Mouse (Mus musculus) gastrocnemius, postnatal 4 days (tissue): Measurements from ENCODE around the gene Iqcc. TPM values are rescaled to one million over a fixed set of nuclear protein-coding genes. Genes with fewer than 3 reads are reported as not detected.

Source experiments
- DNase-seq, 2 experiments: peaks; one replicate each; pipeline ENCODE4 v3.0.0; 2021 to 2022; ENCODE audit warnings: low spot score in 2 of 2, mixed read lengths in 2 of 2
- long read RNA-seq, 2 experiments: library from polyadenylated mRNA; stranded (forward); transcript quantifications; one replicate each; pipeline ENCODE4 v2.0.0; 2021
- total RNA-seq, 2 experiments: library from RNA; stranded (reverse); gene quantifications; 2 replicates each; pipeline ENCODE4 v1.2.3; 2021

The Iqcc gene
- total RNA-seq: 10 to 100 TPM; 13.2 to 13.6 TPM
- long read RNA-seq, experiment 1, partial matches to known transcripts: 0 of 5 reads
- long read RNA-seq, experiment 1, other reads (novel, unspliced or antisense): 4 of 5 reads
- long read RNA-seq, experiment 2, partial matches to known transcripts: 0 of 5 reads
- long read RNA-seq, experiment 2, other reads (novel, unspliced or antisense): 4 of 5 reads

DNA sequence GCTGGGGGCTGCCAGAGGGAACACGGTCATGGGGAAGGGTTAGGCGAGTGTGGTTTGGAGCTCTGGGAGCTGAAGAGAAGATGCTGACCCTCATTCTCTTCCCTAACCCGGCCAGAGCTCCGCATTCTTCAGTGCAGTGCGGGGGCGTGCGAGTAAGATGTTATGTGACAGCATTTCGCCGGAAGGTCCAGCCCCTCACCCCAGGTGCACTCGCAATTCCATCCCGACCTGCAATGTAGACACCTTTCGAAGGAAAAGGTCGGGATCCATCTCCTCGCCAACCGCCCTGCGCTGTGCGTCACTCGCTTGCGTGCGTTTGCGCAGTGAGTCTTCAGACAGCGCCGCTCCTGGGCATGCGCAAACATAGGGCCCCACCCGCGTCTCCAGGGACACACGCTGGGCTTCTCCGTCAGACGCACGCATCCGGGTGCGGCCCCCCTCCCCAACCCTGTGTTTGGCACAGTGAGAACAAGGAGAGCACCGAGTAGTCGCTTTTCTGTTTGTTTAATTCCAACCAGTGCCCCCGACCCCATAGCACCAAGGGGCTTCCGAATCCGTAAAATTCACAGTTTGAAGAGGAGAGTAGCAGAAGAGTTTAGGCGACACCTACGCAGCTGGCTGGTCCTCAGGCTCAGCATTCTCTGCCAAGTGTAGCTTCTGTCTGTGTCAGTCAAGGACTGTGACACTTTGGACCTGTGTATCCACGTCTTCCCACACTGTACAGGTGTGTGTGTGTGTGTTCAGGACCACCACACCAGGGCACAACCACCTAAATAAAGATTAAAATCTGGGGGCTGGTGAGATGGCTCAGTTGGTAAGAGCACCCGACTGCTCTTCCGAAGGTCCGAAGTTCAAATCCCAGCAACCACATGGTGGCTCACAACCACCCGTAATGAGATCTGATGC is at the start of gene Iqcc:
Iqcc (minus strand) TSS at position 314 of the 906 bp plus-strand sequence.
- DNase-seq: peak; percentile 92 to 96

DNA sequence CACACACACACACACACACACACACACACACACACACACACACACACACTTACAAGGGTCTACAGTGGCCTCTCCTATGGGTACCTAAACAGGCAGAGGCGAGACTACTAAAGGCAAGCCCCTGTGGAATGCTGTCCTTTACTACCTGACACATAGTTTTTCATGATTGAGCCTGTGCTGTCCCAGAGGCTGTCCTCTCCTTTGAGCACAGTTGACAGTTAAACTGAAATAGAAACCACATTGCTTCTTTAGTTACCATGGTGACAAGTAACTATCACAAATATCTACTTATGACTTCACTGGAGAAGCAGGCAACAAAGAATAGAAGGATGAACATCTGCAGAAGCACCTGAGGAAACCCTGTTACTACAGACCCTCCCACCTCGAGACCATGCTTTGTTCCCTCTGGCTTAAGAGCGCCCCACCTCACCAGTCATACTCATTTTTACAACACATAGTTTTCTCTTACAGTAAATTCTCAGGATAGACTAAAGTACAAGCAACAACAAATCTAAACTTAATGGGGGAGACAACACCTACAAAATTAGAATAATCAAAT is 43.4 kb upstream of the Iqcc start:
- no peak for DNase-seq

DNA sequence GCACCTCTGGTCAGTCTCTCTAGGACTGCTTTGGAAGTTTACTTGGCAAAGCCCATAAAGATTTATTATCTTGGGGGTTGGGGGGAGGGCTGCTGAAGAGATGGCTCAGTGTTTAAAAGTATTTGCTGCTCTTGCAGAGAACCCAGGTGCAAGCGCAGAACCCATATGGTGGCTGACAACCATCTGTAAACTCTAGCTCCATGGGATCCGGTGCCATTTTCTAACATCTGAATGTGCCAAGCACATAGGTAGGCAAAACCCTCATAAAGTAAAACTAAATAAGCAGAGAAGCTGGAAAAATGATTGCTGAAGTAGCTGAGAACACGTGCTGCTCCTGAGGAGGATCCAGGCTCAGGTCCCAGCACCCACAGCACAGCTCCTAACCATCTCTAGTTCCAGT is 42.7 kb upstream of the Iqcc start:
- DNase-seq: no peak

DNA sequence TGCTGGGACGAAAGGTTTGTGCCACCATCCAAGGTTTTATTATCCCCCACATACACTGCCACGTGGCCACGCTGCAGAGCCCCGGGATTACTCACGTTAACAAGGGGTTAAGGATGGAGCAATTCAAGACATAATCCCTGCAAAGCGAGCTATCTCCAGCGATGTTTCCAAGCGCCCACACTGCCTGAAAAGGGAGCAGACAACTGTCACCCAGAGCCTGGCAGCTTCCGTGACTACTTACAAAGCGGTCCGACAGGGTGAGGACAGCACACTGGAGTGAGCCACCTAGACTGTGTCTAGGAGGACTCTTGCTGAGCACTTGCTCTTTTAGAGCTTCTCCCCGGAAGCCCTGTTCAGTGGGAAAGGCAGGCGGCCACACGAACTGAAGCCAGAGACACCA is 35.9 kb upstream of the Iqcc start:
- no peak for DNase-seq

DNA sequence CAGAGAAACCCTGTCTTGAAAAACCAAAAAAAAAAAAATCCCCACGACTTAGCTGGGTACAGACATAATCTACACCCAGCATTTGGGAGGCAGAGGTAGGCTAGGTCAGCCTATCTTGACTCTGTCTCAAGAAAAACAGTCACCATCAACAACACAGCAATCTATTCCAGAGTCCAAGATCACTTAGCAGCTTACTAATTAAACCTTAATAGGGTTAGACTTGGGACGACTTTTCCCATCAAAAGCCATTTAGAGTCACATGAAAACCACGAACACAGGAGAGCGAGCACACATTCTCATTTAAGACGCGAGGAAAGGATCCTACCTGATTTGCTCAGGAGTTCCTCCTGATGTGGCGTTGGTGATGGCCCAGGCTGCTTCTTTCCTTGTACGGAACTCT is 31.5 kb upstream of the Iqcc start:
- no peak for DNase-seq

- DNase-seq: no peak
Measured at GRCm38 (mm10) chr4:129648656-129649055, 29.8 kb upstream of the Iqcc start.

GRCm38 (mm10) chr4:129645204-129645603 is 26.3 kb upstream of the Iqcc start:
- no peak for DNase-seq

DNA sequence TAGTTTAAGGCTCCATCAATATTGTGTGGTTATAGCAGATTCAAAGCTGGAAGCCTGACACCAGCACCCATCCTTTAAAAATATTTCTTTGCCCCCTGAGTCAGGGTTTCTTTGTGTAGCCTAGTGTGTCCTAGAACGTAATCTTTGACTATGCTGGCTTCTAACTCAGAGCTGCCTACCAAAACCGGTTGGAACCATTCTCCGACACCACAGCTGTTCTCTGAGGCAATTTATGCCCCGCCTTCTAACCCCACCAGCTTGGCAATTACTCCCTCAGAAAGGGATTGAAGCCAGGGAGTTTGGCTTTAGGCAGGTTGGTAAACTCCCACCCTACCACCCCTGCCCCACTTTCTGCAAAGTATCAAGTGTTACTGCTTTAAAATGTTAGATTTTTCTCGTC is 22.9 kb upstream of the Iqcc start:
- DNase-seq: no peak

GRCm38 (mm10) chr4:129640638-129641467 is 22.0 kb upstream of the Iqcc start, which contains the start of gene Txlna:
Gene Txlna, minus strand, starts transcription at chr4:129641065.
- peak; percentile 92 to 97 for DNase-seq

GRCm38 (mm10) chr4:129640101-129640637 is 21.3 kb upstream of the Iqcc start:
- DNase-seq: peak; percentile 45 to 49

DNA sequence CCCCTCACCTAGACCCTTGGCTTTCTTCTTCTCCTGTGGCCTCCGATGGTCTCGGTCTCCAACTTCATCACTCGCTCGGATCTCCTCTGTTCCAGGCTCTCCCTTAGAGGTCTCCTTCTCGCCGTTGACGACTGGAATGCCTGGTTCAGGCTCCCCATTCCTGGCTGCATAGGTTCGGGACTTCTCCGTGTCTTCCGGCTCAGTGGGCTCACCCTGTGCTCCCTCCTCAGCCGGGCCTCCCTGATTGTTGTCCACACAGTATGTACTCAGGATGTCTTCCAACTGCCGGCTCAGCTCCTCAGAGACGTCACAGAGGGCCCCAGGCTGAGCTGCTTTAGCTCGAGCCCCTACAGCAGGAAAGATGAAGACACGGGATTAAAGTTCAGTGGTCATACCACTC is 20.3 kb upstream of the Iqcc start:
- DNase-seq: no peak

DNA sequence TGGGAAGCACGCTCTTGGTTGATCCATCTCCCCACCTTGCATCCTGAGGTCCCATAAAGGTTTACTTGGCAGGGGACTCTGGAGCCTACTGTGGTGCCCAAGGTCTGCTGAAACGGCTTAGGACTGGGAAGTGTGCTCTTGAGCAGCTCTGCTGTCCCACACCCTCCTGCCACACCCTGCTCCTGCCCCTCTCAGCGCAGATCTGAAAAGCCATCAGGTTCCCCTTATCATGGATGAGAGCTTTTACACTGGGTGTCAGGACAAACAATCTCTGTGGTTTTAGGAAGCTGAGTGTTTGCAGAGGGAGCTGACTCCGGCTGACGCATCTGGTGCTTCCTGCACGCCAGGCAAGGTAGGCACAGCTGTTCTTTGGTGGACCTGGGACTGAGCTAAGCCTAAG is 15.0 kb upstream of the Iqcc start:
- no peak for DNase-seq

- no peak for DNase-seq
Measured at GRCm38 (mm10) chr4:129631867-129632266, 13.0 kb upstream of the Iqcc start.

GRCm38 (mm10) chr4:129630944-129631343 is 12.0 kb upstream of the Iqcc start:
- DNase-seq: no peak

DNA sequence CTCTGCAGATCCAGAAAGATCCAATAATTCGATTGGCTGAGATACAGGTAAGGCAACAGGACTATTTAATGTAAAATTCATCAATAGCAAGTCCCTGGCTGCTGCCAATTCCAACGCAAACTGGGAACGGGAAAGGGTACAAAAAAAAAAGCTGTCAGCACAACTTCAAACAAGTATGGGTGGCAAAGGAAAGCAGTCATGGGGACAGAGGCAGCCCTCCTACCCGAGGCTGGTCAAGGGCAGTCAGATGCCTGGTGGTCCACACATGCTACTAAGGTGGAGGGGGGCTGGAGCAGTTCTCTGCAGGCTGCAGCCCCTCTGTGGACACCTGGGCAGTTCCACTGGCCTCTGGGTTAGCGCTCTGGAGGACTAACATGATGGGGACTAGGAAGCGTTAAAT is 7.1 kb upstream of the Iqcc start:
- DNase-seq: no peak

DNA sequence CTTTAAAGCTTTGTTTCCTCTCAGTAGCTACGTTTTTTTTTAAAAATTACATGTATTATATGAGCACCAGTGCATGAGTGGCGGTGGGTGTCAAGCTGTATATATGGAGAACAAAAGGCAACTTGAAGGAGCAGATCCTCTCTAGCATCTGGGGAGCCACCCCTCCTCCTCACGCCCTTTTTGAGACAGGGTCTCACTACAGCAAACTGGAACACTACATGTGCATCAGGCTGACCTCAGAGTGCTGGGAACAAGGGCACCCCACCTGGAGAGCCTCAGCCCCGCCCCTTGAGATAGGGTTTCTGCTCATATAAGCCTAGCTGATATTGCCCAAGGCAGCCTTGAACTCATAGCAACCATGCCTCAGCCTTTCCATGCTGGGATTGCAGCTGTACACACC is 6.6 kb upstream of the Iqcc start:
- no peak for DNase-seq

- peak in 1 of 2 experiments; percentile 58 for DNase-seq
Measured at GRCm38 (mm10) chr4:129625029-129625370, 6.1 kb upstream of the Iqcc start.

GRCm38 (mm10) chr4:129624281-129625028 is 5.6 kb upstream of the Iqcc start:
- DNase-seq: peak; percentile 54 to 81

- peak in 1 of 2 experiments; percentile 23 for DNase-seq
Measured at GRCm38 (mm10) chr4:129623681-129624091, 4.8 kb upstream of the Iqcc start, which contains the start of gene Ccdc28b. Gene Ccdc28b, minus strand, starts transcription at chr4:129623947.
